Mouse (Mus musculus): ENCODE results near the gene Gm14214. TPM values are rescaled to one million over a fixed set of nuclear protein-coding genes. Genes with fewer than 3 reads are reported as not detected.
A peak's percentile ranks its signal among the peaks of the same experiment; 100 is the strongest.

Gm14214 gene
- total and polyA plus RNA-seq, 3 experiments = 0.17 TPM; not detected in 2

DNA sequence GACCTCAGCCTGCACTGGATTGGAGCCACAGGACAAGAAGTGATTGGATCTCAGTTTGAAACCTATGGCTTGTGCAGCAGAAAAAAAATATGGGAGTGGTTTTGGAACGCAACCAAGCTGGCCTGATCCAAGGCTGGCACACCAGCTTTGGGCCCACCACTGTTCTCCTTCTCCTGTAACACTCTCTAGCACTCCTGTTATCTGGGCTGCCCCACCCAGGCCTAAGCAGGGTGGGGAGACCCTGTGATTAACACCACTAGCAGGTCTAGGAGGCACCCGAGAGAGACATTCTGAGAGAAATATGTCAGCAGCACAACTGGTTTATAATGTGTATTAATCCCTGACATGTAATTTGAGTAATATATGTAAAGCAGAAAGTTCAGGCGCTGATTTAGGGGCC, 6.6 kb downstream of the Gm14214 start:
- Histone ChIP-seq H3K4me3 (ENCODE audit: control insufficient read depth in 1 of 2, insufficient read depth in 1 of 2, low read depth in 2 of 2, low read length in 2 of 2) (no peak overlapping the region), H3K36me3 (ENCODE audit: control insufficient read depth in 1 of 2, insufficient read depth in 2 of 2, low read length in 2 of 2) (peaks cover 0 to 2% of the 10 kb centered on the region in 2 experiments; a peak in 2 of 4 replicates), H3K9ac (ENCODE audit: control insufficient read depth, low read depth, low read length, poor library complexity, severe bottlenecking) (no peak overlapping the region), H3K9me3 (replicated peaks; ENCODE audit: insufficient read depth, low read length) (no peaks in the 10 kb centered on the region), H3K27ac (ENCODE audit: control insufficient read depth, low read depth, low read length) (no peak overlapping the region), H3K79me2 (ENCODE audit: control insufficient read depth, insufficient read depth, low read length, poor library complexity) (no peaks in the 10 kb centered on the region), H3K27me3 (ENCODE audit: control insufficient read depth in 1 of 2, insufficient read depth in 2 of 2, low read length in 2 of 2) (no peaks in the 10 kb centered on the region; a peak in 2 of 4 replicates), H3K4me1 (ENCODE audit: control insufficient read depth in 1 of 2, insufficient read depth in 2 of 2, low read length in 2 of 2) (peaks cover 0 to 19% of the 10 kb centered on the region in 2 experiments; a peak in 2 of 4 replicates)
- TF ChIP-seq POLR2A (IDR thresholded peaks at IDR 0.05; ENCODE audit: control insufficient read depth in 1 of 2, insufficient read depth in 1 of 2, low read depth in 1 of 2, low read length in 2 of 2, poor library complexity in 1 of 2) (no peak), ZNF384 (IDR thresholded peaks at IDR 0.05; ENCODE audit: low read depth, low read length) (0 out of 2 replicates have a peak, but pooled peaks have one; percentile 13)
- DNase-seq (ENCODE audit: low read depth, low spot score) = peak; percentile 14

DNA sequence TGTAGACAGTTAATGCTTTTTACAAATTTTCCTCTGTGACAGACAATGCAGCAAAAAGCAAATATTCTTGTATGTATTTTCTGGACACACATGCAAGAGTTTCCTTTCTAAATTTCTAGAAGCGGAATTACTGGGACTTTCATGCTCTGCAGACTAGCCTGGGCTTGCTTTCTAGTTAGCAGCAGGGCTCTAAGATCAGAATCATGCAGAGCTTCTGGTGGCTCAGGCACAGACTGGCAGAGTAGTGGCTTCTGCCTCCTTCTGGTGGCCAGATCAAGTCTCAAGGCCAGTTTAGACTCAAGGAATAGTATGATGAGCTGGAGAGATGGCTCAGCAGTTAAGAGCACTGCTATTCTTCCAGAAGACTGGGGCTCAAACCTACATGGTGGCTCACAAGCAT, 11.4 kb downstream of the Gm14214 start:
- H3K9me3 ChIP-seq (replicated peaks; ENCODE audit: insufficient read depth, low read length) = no peaks in the 10 kb centered on the region
- H3K27ac ChIP-seq (ENCODE audit: control insufficient read depth, low read depth, low read length) = no peak overlapping the region
- no peak overlapping the region for H3K4me3 ChIP-seq (ENCODE audit: control insufficient read depth in 1 of 2, insufficient read depth in 1 of 2, low read depth in 2 of 2, low read length in 2 of 2)
- H3K36me3 ChIP-seq (ENCODE audit: control insufficient read depth in 1 of 2, insufficient read depth in 2 of 2, low read length in 2 of 2) = peaks cover 0 to 3% of the 10 kb centered on the region in 2 experiments; a peak in 2 of 4 replicates
- no peak overlapping the region for H3K9ac ChIP-seq (ENCODE audit: control insufficient read depth, low read depth, low read length, poor library complexity, severe bottlenecking)
- TF ChIP-seq POLR2A (IDR thresholded peaks at IDR 0.05; ENCODE audit: control insufficient read depth in 1 of 2, insufficient read depth in 1 of 2, low read depth in 1 of 2, low read length in 2 of 2, poor library complexity in 1 of 2) (no peak), MEF2A (IDR thresholded peaks at IDR 0.05; ENCODE audit: extremely low read depth, insufficient replicate concordance, low read depth, low read length, poor library complexity, severe bottlenecking) (no peak), MAX (IDR thresholded peaks at IDR 0.05; ENCODE audit: low read length) (no peak), TCF12 (IDR thresholded peaks at IDR 0.05; ENCODE audit: low read depth, low read length) (no peak), ETS1 (IDR thresholded peaks at IDR 0.05; ENCODE audit: low read depth, low read length) (no peak), MAZ (IDR thresholded peaks at IDR 0.05; ENCODE audit: low read depth, low read length) (no peak), RCOR1 (IDR thresholded peaks at IDR 0.05; ENCODE audit: low read depth, low read length) (no peak), E2F4 (IDR thresholded peaks at IDR 0.05; ENCODE audit: borderline replicate concordance, low read depth, low read length) (no peak)
- peaks cover 4 to 6% of the 10 kb centered on the region in 2 experiments for H3K4me1 ChIP-seq (ENCODE audit: control insufficient read depth in 1 of 2, insufficient read depth in 2 of 2, low read length in 2 of 2)
- H3K27me3 ChIP-seq (ENCODE audit: control insufficient read depth in 1 of 2, insufficient read depth in 2 of 2, low read length in 2 of 2) = no peaks in the 10 kb centered on the region; a peak in 2 of 4 replicates
- H3K79me2 ChIP-seq (ENCODE audit: control insufficient read depth, insufficient read depth, low read length, poor library complexity) = no peaks in the 10 kb centered on the region
- no peak for DNase-seq (ENCODE audit: low read depth, low spot score)

DNA sequence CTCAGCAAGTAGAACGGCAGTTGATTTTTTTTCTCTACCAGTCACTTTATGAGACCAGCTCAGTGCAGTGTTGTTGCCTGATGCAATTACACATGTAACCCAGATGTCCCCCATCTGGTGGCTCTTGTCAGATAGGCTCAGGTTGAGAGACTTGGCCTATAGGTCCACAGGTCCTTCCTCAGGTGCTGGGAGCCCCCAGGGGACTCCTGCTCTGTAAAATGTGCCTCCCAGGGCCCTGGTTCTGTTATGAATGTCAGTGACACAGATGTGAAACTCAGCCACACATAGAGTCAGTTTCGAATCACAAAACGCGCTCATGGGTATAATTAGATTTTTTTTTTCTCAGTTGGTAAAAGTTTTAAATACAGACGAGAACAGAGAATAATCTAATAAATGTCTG, 12.1 kb downstream of the Gm14214 start:
- H3K27ac ChIP-seq (ENCODE audit: control insufficient read depth, low read depth, low read length) = no peak overlapping the region
- H3K9me3 ChIP-seq (replicated peaks; ENCODE audit: insufficient read depth, low read length) = no peaks in the 10 kb centered on the region
- DNase-seq (ENCODE audit: low read depth, low spot score) = no peak
- H3K4me3 ChIP-seq (ENCODE audit: control insufficient read depth in 1 of 2, insufficient read depth in 1 of 2, low read depth in 2 of 2, low read length in 2 of 2) = no peak overlapping the region
- 0 out of 4 replicates have a peak, but pooled peaks cover 0 to 2% of the 10 kb centered on the region in 2 experiments for H3K36me3 ChIP-seq (ENCODE audit: control insufficient read depth in 1 of 2, insufficient read depth in 2 of 2, low read length in 2 of 2)
- H3K9ac ChIP-seq (ENCODE audit: control insufficient read depth, low read depth, low read length, poor library complexity, severe bottlenecking) = no peak overlapping the region
- peaks cover 0 to 4% of the 10 kb centered on the region in 2 experiments; a peak in 2 of 4 replicates for H3K4me1 ChIP-seq (ENCODE audit: control insufficient read depth in 1 of 2, insufficient read depth in 2 of 2, low read length in 2 of 2)
- no peaks in the 10 kb centered on the region for H3K79me2 ChIP-seq (ENCODE audit: control insufficient read depth, insufficient read depth, low read length, poor library complexity)
- H3K27me3 ChIP-seq (ENCODE audit: control insufficient read depth in 1 of 2, insufficient read depth in 2 of 2, low read length in 2 of 2) = no peaks in the 10 kb centered on the region; a peak in 2 of 4 replicates
- TF ChIP-seq HCFC1 (IDR thresholded peaks at IDR 0.05; ENCODE audit: low read depth, low read length) = no peak
- no peak for TF ChIP-seq KAT2A (conservative IDR thresholded peaks at IDR 0.05; ENCODE audit: low read depth, low read length)
- no peak for TF ChIP-seq MAFK (IDR thresholded peaks at IDR 0.05; ENCODE audit: borderline replicate concordance, low read depth, low read length)
- no peak for TF ChIP-seq NRF1 (IDR thresholded peaks at IDR 0.05; ENCODE audit: insufficient read depth, low read depth, low read length, poor library complexity, severe bottlenecking)
- no peak for TF ChIP-seq CHD2 (IDR thresholded peaks at IDR 0.05; ENCODE audit: low read length)
- no peak for TF ChIP-seq RCOR1 (IDR thresholded peaks at IDR 0.05; ENCODE audit: low read depth, low read length)
- no peak for TF ChIP-seq BHLHE40 (IDR thresholded peaks at IDR 0.05; ENCODE audit: borderline replicate concordance, low read depth, low read length)
- TF ChIP-seq MEF2A (IDR thresholded peaks at IDR 0.05; ENCODE audit: extremely low read depth, insufficient replicate concordance, low read depth, low read length, poor library complexity, severe bottlenecking) = no peak
- no peak for TF ChIP-seq ELF1 (IDR thresholded peaks at IDR 0.05; ENCODE audit: low read depth, low read length)
- no peak for TF ChIP-seq ZNF384 (IDR thresholded peaks at IDR 0.05; ENCODE audit: low read depth, low read length)
- TF ChIP-seq MYC (IDR thresholded peaks at IDR 0.05; ENCODE audit: low read depth, low read length) = no peak
- no peak for TF ChIP-seq RAD21 (IDR thresholded peaks at IDR 0.05; ENCODE audit: low read depth, low read length)
- no peak for TF ChIP-seq ZC3H11A (IDR thresholded peaks at IDR 0.05; ENCODE audit: low read depth, low read length)
- no peak for TF ChIP-seq GATA1 (IDR thresholded peaks at IDR 0.05; ENCODE audit: low read depth, low read length)
